Mouse (Mus musculus): ENCODE data around the gene Sars2. TPM values are rescaled to one million over a fixed set of nuclear protein-coding genes. Genes with fewer than 3 reads are reported as not detected.

Sars2 gene
- 15.6 to 20.5 TPM (median 18.9 TPM) in 4 replicates for total RNA-seq (2023; ENCODE audit: inconsistent age)

GRCm38 (mm10) chr7:28741709-28742438 is at the start of gene Sars2, which contains the start of gene Mrps12:
TSS of gene Sars2 (plus strand) at chr7:28741992.
TSS of gene Mrps12 (minus strand) at chr7:28741820.

GRCm38 (mm10) chr7:28692545-28693320 is 49.1 kb upstream of the Sars2 start, which contains the start of gene Fbxo27:
TSS of gene Fbxo27 (plus strand) at chr7:28692849.

GRCm38 (mm10) chr7:28716590-28717281 is 25.1 kb upstream of the Sars2 start, which contains the start of gene Fbxo17:
TSS of gene Fbxo17 (plus strand) at chr7:28716804.

GRCm38 (mm10) chr7:28756079-28756478 is 14.3 kb downstream of the Sars2 start, which contains the start of gene Ccer2:
TSS of gene Ccer2 (plus strand) at chr7:28756174.

DNA sequence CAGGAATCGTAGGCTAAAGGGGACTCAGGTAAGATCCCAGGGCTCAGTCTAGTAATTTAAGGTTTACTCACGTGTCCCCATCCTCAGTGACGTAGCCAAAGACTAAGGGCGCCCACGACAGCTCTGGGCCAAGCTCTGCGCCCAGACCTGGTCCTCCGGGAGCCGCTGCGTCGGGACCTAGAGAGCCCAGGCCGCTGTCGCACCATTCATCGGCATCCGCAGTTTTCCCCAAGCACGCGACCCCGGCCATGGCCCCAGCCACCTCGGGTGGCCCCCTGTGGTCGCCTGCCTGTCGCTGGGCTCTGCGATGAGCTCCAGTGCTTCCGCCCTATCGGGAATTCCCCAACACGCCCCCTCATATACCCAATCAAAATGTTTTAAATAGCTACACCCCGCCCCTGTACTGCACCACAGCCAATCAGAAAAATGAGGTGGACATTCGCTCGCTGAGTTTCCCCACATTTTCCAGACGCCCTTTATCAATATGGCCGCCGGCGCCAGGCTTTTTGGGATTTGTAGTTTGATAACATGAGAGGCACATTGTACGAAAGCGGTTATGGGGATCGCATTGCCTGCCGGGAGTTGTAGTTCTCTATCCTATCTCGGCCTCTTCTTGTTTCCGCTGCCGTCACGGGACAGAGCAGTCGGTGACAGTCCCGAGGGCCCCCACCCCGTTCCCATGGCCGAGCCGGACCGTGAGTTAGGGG is 24.5 kb downstream of the Sars2 start, which contains the start of gene Sirt2:
TSS of gene Sirt2 (plus strand) at position 563 of the 707 bp plus-strand sequence.

GRCm38 (mm10) chr7:28767462-28767965 is 25.7 kb downstream of the Sars2 start, which contains the start of gene Nfkbib:
TSS of gene Nfkbib (minus strand) at chr7:28767512.

GRCm38 (mm10) chr7:28788307-28789195 is 46.8 kb downstream of the Sars2 start, which contains the start of gene Rinl:
TSS of gene Rinl (plus strand) at chr7:28788969.

Other genes starting within 250 kb of the Sars2 start
- not detected in 4 replicates for gene Ifnl2, start 231.5 kb upstream of the Sars2 start, total RNA-seq (2023; ENCODE audit: inconsistent age)
- not detected in 4 replicates for gene Ifnl3, start 219.2 kb upstream of the Sars2 start, total RNA-seq (2023; ENCODE audit: inconsistent age)
- gene Sycn, start 201.1 kb upstream of the Sars2 start, total RNA-seq (2023; ENCODE audit: inconsistent age), result not detected in 4 replicates
- gene Nccrp1, start 194.7 kb upstream of the Sars2 start, total RNA-seq (2023; ENCODE audit: inconsistent age), result not detected in 4 replicates
- gene Samd4b, start 143.8 kb upstream of the Sars2 start, total RNA-seq (2023; ENCODE audit: inconsistent age), result 49.3 to 52.1 TPM (median 50.5 TPM) in 4 replicates
- 12.8 to 15.7 TPM (median 13.9 TPM) in 4 replicates for gene Pak4, start 143.8 kb upstream of the Sars2 start, total RNA-seq (2023; ENCODE audit: inconsistent age)
- gene Acp7, start 110.7 kb upstream of the Sars2 start, total RNA-seq (2023; ENCODE audit: inconsistent age), result not detected in 4 replicates
- gene Fbxo27, start 49.1 kb upstream of the Sars2 start, total RNA-seq (2023; ENCODE audit: inconsistent age), result 0.35 to 0.84 TPM in 2 of 4 replicates, not detected in the others
- gene Fbxo17, start 25.2 kb upstream of the Sars2 start, total RNA-seq (2023; ENCODE audit: inconsistent age), result 0.67 to 2.4 TPM (median 1.3 TPM) in 4 replicates
- gene Mrps12, start 172 bp upstream of the Sars2 start, total RNA-seq (2023; ENCODE audit: inconsistent age), result 21.2 to 31.8 TPM (median 24.8 TPM) in 4 replicates
- gene Ccer2, start 14.2 kb downstream of the Sars2 start, total RNA-seq (2023; ENCODE audit: inconsistent age), result not detected in 4 replicates
- gene Sirt2, start 24.7 kb downstream of the Sars2 start, total RNA-seq (2023; ENCODE audit: inconsistent age), result 82.0 to 92.0 TPM (median 86.4 TPM) in 4 replicates
- 75.7 to 91.7 TPM (median 83.5 TPM) in 4 replicates for gene Nfkbib, start 25.5 kb downstream of the Sars2 start, total RNA-seq (2023; ENCODE audit: inconsistent age)
- gene Rinl, start 47.0 kb downstream of the Sars2 start, total RNA-seq (2023; ENCODE audit: inconsistent age), result 6.2 to 13.3 TPM (median 9.2 TPM) in 4 replicates
- 570 to 678 TPM (median 611 TPM) in 4 replicates for gene Hnrnpl, start 66.5 kb downstream of the Sars2 start, total RNA-seq (2023; ENCODE audit: inconsistent age)
- gene Ech1, start 83.2 kb downstream of the Sars2 start, total RNA-seq (2023; ENCODE audit: inconsistent age), result 52.7 to 55.3 TPM (median 53.9 TPM) in 4 replicates
- gene Lgals4, start 91.9 kb downstream of the Sars2 start, total RNA-seq (2023; ENCODE audit: inconsistent age), result 9.5 to 18.0 TPM (median 13.3 TPM) in 4 replicates
- not detected in 4 replicates for gene Lgals7, start 121.9 kb downstream of the Sars2 start, total RNA-seq (2023; ENCODE audit: inconsistent age)
- 0.15 TPM in 1 of 4 replicates, not detected in the others for gene Capn12, start 139.4 kb downstream of the Sars2 start, total RNA-seq (2023; ENCODE audit: inconsistent age)
- 120 to 137 TPM (median 132 TPM) in 4 replicates for gene Actn4, start 220.3 kb downstream of the Sars2 start, total RNA-seq (2023; ENCODE audit: inconsistent age)
- gene Eif3k, start 239.9 kb downstream of the Sars2 start, total RNA-seq (2023; ENCODE audit: inconsistent age), result 261 to 296 TPM (median 278 TPM) in 4 replicates
- gene Map4k1, start 240.1 kb downstream of the Sars2 start, total RNA-seq (2023; ENCODE audit: inconsistent age), result 348 to 381 TPM (median 367 TPM) in 4 replicates

Measured in B cell, adult (primary cell).